Mouse (Mus musculus): ENCODE data around the gene Gm11492. TPM values are rescaled to one million over a fixed set of nuclear protein-coding genes. Genes with fewer than 3 reads are reported as not detected.

Gm11492 gene
- total RNA-seq (2017), result 1.5 TPM in 1 of 3 replicates, not detected in the others

GRCm38 (mm10) chr11:87566501-87566900 is at the start of gene Gm11492:
Gene Gm11492 (plus strand): TSS chr11:87566653.
- ATAC-seq (replicated peaks; ENCODE audit: insufficient number of reproducible peaks, low FRiP score, low TSS enrichment, poor library complexity, severe bottlenecking), result no peak

- ATAC-seq (replicated peaks; ENCODE audit: insufficient number of reproducible peaks, low FRiP score, low TSS enrichment, poor library complexity, severe bottlenecking), result peak; percentile 50; the same call in 1 of the 2 replicates
Measured at GRCm38 (mm10) chr11:87519260-87519659, 47.2 kb upstream of the Gm11492 start.

- no peak; the same call in 1 of the 2 replicates for ATAC-seq (replicated peaks; ENCODE audit: insufficient number of reproducible peaks, low FRiP score, low TSS enrichment, poor library complexity, severe bottlenecking)
Measured at GRCm38 (mm10) chr11:87523466-87523865, 43.0 kb upstream of the Gm11492 start.

- ATAC-seq (replicated peaks; ENCODE audit: insufficient number of reproducible peaks, low FRiP score, low TSS enrichment, poor library complexity, severe bottlenecking), result no peak
Measured at GRCm38 (mm10) chr11:87523967-87524366, 42.5 kb upstream of the Gm11492 start.

- ATAC-seq (replicated peaks; ENCODE audit: insufficient number of reproducible peaks, low FRiP score, low TSS enrichment, poor library complexity, severe bottlenecking), result no peak
Measured at GRCm38 (mm10) chr11:87524780-87525179, 41.7 kb upstream of the Gm11492 start.

- peak; percentile 92 for ATAC-seq (replicated peaks; ENCODE audit: insufficient number of reproducible peaks, low FRiP score, low TSS enrichment, poor library complexity, severe bottlenecking)
Measured at GRCm38 (mm10) chr11:87527364-87527763, 39.1 kb upstream of the Gm11492 start.

- 0 out of 2 replicates have a peak, but pooled peaks have one; percentile 51 for ATAC-seq (replicated peaks; ENCODE audit: insufficient number of reproducible peaks, low FRiP score, low TSS enrichment, poor library complexity, severe bottlenecking)
Measured at GRCm38 (mm10) chr11:87527990-87528389, 38.5 kb upstream of the Gm11492 start.

GRCm38 (mm10) chr11:87531695-87532094 is 34.8 kb upstream of the Gm11492 start:
- no peak for ATAC-seq (replicated peaks; ENCODE audit: insufficient number of reproducible peaks, low FRiP score, low TSS enrichment, poor library complexity, severe bottlenecking)

- ATAC-seq (replicated peaks; ENCODE audit: insufficient number of reproducible peaks, low FRiP score, low TSS enrichment, poor library complexity, severe bottlenecking), result no peak
Measured at GRCm38 (mm10) chr11:87542285-87542684, 24.2 kb upstream of the Gm11492 start.

- ATAC-seq (replicated peaks; ENCODE audit: insufficient number of reproducible peaks, low FRiP score, low TSS enrichment, poor library complexity, severe bottlenecking), result no peak
Measured at GRCm38 (mm10) chr11:87542906-87543305, 23.5 kb upstream of the Gm11492 start.

GRCm38 (mm10) chr11:87553342-87553741 is 13.1 kb upstream of the Gm11492 start:
- no peak for ATAC-seq (replicated peaks; ENCODE audit: insufficient number of reproducible peaks, low FRiP score, low TSS enrichment, poor library complexity, severe bottlenecking)

- no peak for ATAC-seq (replicated peaks; ENCODE audit: insufficient number of reproducible peaks, low FRiP score, low TSS enrichment, poor library complexity, severe bottlenecking)
Measured at GRCm38 (mm10) chr11:87554386-87554785, 12.1 kb upstream of the Gm11492 start.

- no peak for ATAC-seq (replicated peaks; ENCODE audit: insufficient number of reproducible peaks, low FRiP score, low TSS enrichment, poor library complexity, severe bottlenecking)
Measured at GRCm38 (mm10) chr11:87555106-87555703, 11.2 kb upstream of the Gm11492 start.

GRCm38 (mm10) chr11:87561208-87561607 is 5.2 kb upstream of the Gm11492 start:
- ATAC-seq (replicated peaks; ENCODE audit: insufficient number of reproducible peaks, low FRiP score, low TSS enrichment, poor library complexity, severe bottlenecking), result no peak

GRCm38 (mm10) chr11:87568255-87568953 is 2.0 kb downstream of the Gm11492 start, which contains the start of gene Sept4:
Gene Sept4 (plus strand): TSS chr11:87568903.
- ATAC-seq (replicated peaks; ENCODE audit: insufficient number of reproducible peaks, low FRiP score, low TSS enrichment, poor library complexity, severe bottlenecking), result no peak

- no peak for ATAC-seq (replicated peaks; ENCODE audit: insufficient number of reproducible peaks, low FRiP score, low TSS enrichment, poor library complexity, severe bottlenecking)
Measured at GRCm38 (mm10) chr11:87570743-87571142, 4.3 kb downstream of the Gm11492 start.

GRCm38 (mm10) chr11:87571361-87571950 is 5.0 kb downstream of the Gm11492 start:
- no peak for ATAC-seq (replicated peaks; ENCODE audit: insufficient number of reproducible peaks, low FRiP score, low TSS enrichment, poor library complexity, severe bottlenecking)

GRCm38 (mm10) chr11:87573751-87574150 is 7.3 kb downstream of the Gm11492 start:
- ATAC-seq (replicated peaks; ENCODE audit: insufficient number of reproducible peaks, low FRiP score, low TSS enrichment, poor library complexity, severe bottlenecking), result no peak

- ATAC-seq (replicated peaks; ENCODE audit: insufficient number of reproducible peaks, low FRiP score, low TSS enrichment, poor library complexity, severe bottlenecking), result no peak
Measured at GRCm38 (mm10) chr11:87574520-87575180, 8.2 kb downstream of the Gm11492 start.

All from monocyte, adult 5-6 weeks (primary cell).